Mouse (Mus musculus) kidney, adult 2 months (tissue): ENCODE data around the gene Dhx34.

Experiments
- CTCF ChIP-seq: fragments of 200-500 bp; conservative IDR thresholded peaks from 2 replicates; pipeline ENCODE4 v1.5.1; 2011; ENCODE audit warnings: low read depth, mild to moderate bottlenecking, control low read depth, low read length, moderate library complexity, mixed read lengths; ENCODE audit not compliant: insufficient read depth, insufficient read length
- POLR2A ChIP-seq: fragments of 200-500 bp; IDR thresholded peaks from one replicate; pipeline ENCODE4 v1.6.1; 2011; ENCODE audit warnings: low read depth, low read length, control low read depth

DNA sequence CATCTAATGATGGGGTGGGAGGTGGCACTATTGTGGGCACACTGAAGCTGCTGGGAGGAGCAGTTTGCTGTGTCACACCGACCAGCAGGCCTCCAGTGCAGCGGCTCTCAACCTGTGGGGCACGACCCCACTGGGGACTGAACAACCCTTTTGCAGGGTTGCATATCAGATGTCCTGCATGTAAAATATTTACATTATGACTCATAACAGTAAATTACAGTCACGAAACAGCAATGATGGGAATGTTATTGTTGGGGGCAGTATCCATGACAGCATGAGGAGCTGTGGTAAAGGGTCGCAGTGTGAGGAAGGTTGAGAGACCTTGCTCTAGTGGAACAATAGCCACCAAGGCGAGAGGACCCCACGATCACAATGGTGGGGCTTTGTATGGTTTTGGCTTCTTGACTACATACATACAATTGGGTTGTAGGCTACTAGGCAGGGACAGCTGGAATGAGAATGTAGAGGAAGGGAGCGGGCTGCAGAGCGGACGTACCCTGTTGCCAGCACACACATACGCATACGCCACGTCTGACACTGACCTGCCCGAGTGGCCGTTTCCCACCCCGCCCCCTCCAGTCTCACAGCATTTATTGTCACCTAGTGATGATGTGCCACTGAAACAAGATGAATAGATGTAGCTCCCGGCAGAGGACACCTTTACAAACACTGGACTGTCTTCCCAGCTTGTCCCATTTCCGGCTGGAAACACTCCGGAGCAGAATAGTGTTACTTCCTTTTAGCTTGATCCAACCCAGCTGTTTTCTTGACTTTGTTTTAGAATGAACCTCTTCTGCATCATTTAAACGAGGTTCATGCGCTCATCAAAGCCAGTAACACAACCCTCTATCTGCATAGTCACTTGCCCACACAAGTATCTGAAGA, 12.8 kb downstream of the Dhx34 start:
- no peak for TF ChIP-seq POLR2A
- TF ChIP-seq CTCF = no peak
